Mouse (Mus musculus): ENCODE measurements around the gene Cd19. TPM values are rescaled to one million over a fixed set of nuclear protein-coding genes. Genes with fewer than 3 reads are reported as not detected.

Cd19 gene
- total and polyA plus RNA-seq, 3 experiments, result not detected

DNA sequence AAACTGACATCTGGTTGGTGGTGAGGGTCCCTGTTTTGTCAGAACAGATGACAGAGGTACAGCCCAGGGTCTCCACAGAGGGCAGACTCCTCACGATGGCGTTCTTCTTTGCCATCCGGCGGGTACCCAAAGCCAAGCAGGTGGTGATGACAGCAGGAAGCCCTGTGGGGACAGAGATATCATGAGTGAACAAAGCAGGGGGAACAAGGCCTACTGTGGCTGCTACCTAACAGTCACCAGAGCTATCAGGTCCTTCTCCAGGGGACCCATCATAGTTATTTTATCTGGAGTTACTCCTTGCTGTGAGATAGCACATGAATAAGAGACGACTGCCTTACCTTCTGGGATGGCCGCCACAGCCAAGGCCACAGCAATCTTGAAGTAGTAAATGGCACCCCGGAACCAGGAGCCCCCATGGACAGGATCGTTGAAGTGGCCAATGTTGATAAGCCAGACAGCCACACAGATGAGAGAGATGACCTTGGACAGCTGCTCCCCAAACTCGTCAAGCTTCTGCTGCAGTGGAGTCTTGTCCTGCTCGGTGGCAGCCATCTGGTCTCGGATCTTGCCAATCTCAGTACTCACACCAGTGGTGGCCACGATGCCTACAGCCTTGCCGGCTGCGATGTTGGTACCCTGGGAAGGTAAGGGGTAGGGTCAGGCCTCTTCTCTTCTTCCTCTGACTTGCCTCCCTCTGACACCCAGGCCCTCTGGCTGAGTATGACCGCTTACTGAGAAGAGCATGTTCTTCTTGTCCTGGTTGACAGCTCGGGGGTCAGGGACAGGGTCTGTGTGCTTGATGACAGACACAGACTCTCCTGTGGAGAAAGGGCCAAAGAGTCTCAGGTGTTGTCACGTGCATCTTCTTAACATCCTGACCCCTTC, 41.9 kb upstream of the Cd19 start (continued):
- peak; percentile 86 for TF ChIP-seq GATA1 (IDR thresholded peaks at IDR 0.05; ENCODE audit: low read depth, low read length)
- TF ChIP-seq SMC3 (IDR thresholded peaks at IDR 0.05; ENCODE audit: low read depth, low read length), result no peak
- TF ChIP-seq MAX (IDR thresholded peaks at IDR 0.05; ENCODE audit: low read length), result no peak; the same call in 1 of the 2 replicates
- TF ChIP-seq ZKSCAN1 (IDR thresholded peaks at IDR 0.05; ENCODE audit: low read depth, low read length), result no peak
- no peak for TF ChIP-seq TBP (IDR thresholded peaks at IDR 0.05; ENCODE audit: low read depth, low read length)
- peak; percentile 93 for TF ChIP-seq TAL1 (IDR thresholded peaks at IDR 0.05; ENCODE audit: low read length)
- TF ChIP-seq KAT2A (conservative IDR thresholded peaks at IDR 0.05; ENCODE audit: low read depth, low read length), result no peak
- TF ChIP-seq EP300 (IDR thresholded peaks at IDR 0.05; ENCODE audit: low read depth in 1 of 2, low read length in 2 of 2), result peak; percentile 83 to 92
- TF ChIP-seq USF1 (IDR thresholded peaks at IDR 0.05; ENCODE audit: low read depth, low read length), result no peak
- no peak for TF ChIP-seq HCFC1 (IDR thresholded peaks at IDR 0.05; ENCODE audit: low read depth, low read length)
- no peak for TF ChIP-seq NELFE (IDR thresholded peaks at IDR 0.05; ENCODE audit: low read depth, low read length)
- no peak for TF ChIP-seq POLR2A (IDR thresholded peaks at IDR 0.05; ENCODE audit: control insufficient read depth in 1 of 2, insufficient read depth in 1 of 2, low read depth in 1 of 2, low read length in 2 of 2, poor library complexity in 1 of 2)
- no peak for TF ChIP-seq MEF2A (IDR thresholded peaks at IDR 0.05; ENCODE audit: extremely low read depth, insufficient replicate concordance, low read depth, low read length, poor library complexity, severe bottlenecking)
- no peak for TF ChIP-seq ZC3H11A (IDR thresholded peaks at IDR 0.05; ENCODE audit: low read depth, low read length)
- no peak for TF ChIP-seq NRF1 (IDR thresholded peaks at IDR 0.05; ENCODE audit: insufficient read depth, low read depth, low read length, poor library complexity, severe bottlenecking)
- TF ChIP-seq E2F4 (IDR thresholded peaks at IDR 0.05; ENCODE audit: borderline replicate concordance, low read depth, low read length), result no peak
- no peak for TF ChIP-seq RAD21 (IDR thresholded peaks at IDR 0.05; ENCODE audit: low read depth, low read length)

DNA sequence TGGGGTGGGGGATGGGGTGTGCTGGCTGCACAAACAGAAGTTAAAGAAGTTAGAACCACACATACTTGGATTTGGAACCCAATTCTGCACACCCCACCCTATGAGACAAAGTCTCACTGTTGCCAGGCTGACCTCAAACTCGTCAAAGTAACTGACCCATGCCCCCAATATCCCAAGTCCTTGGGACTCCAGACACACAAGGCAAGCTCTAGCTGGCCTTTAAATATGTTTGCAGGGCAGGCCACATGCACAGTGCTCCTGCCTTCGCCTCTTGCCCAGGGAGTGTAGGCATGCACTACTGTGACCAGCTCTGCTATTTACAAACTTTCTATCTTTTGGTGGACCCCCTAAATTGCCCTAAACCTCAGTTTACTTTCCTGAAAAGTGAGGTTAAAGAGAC, 40.6 kb upstream of the Cd19 start:
- no peak overlapping the region for H3K9ac ChIP-seq (ENCODE audit: control insufficient read depth, low read depth, low read length, poor library complexity, severe bottlenecking)
- DNase-seq (ENCODE audit: low read depth, low spot score), result no peak
- TF ChIP-seq MEF2A (IDR thresholded peaks at IDR 0.05; ENCODE audit: extremely low read depth, insufficient replicate concordance, low read depth, low read length, poor library complexity, severe bottlenecking) (no peak), MAZ (IDR thresholded peaks at IDR 0.05; ENCODE audit: low read depth, low read length) (no peak), MYB (IDR thresholded peaks at IDR 0.05; ENCODE audit: low read depth, low read length) (no peak), TBP (IDR thresholded peaks at IDR 0.05; ENCODE audit: low read depth, low read length) (no peak)
- H3K27me3 ChIP-seq (ENCODE audit: control insufficient read depth in 1 of 2, insufficient read depth in 2 of 2, low read length in 2 of 2), result no peaks in the 10 kb centered on the region
- H3K36me3 ChIP-seq (ENCODE audit: control insufficient read depth in 1 of 2, insufficient read depth in 2 of 2, low read length in 2 of 2), result peaks cover 0 to 14% of the 10 kb centered on the region in 2 experiments; a peak in 2 of 4 replicates
- peaks cover 16 to 22% of the 10 kb centered on the region in 2 experiments for H3K4me1 ChIP-seq (ENCODE audit: control insufficient read depth in 1 of 2, insufficient read depth in 2 of 2, low read length in 2 of 2)
- H3K79me2 ChIP-seq (ENCODE audit: control insufficient read depth, insufficient read depth, low read length, poor library complexity), result no peaks in the 10 kb centered on the region
- no peak overlapping the region for H3K27ac ChIP-seq (ENCODE audit: control insufficient read depth, low read depth, low read length)
- no peak overlapping the region for H3K4me3 ChIP-seq (ENCODE audit: control insufficient read depth in 1 of 2, insufficient read depth in 1 of 2, low read depth in 2 of 2, low read length in 2 of 2)
- no peaks in the 10 kb centered on the region for H3K9me3 ChIP-seq (replicated peaks; ENCODE audit: insufficient read depth, low read length)
